8 mouse cellular contexts compared by ENCODE assay signal in the genomic region with DNA sequence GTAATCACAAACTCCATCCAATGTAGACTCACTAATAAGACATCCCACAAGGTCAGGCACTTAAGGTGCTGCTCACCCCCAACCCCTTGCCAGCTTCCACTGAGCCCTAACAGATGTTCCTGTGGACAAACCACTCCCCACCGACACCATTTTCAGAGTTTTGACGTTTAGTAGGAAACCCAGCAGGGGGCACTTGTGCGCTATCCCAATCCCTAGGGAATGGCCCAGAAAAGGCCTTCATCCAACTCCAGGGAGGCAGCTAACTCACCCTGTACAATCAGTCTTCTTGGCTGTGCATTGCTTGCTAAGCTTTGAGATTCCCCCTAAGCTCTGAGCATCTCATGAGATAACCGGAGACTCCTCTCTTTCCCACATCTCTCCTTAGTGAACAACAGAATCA.
DNase-seq lines count a peak whose midpoint lies in the region; ATAC-seq and TF ChIP-seq lines count a peak whose summit lies in the region.

No protein-coding gene starts in this region.

- no peaks in the 10 kb centered on the region for H3K9me3 ChIP-seq in hindbrain, embryonic 11.5 days (ENCODE audit: control insufficient read depth, low read length)

- WGBS in hindbrain, embryonic 11.5 days: 55% methylated on average over 4 of the region's 4 CpGs

- intact Hi-C loops in gastrocnemius, adult 2 months (cut with DNase I): no loop called here

- H3K4me1 ChIP-seq in hindbrain, embryonic 11.5 days (replicated peaks; ENCODE audit: control insufficient read depth, insufficient read depth, low read length): no peaks in the 10 kb centered on the region

- H3K4me2 ChIP-seq in hindbrain, embryonic 11.5 days (replicated peaks; ENCODE audit: low read depth, low read length): no peak overlapping the region

- H3K27ac ChIP-seq in gastrocnemius, adult 2 months: no peak overlapping the region
- no peak overlapping the region for H3K27ac ChIP-seq in hindbrain, embryonic 11.5 days (ENCODE audit: low read depth, low read length)

- H3K4me3 ChIP-seq in gastrocnemius, adult 2 months: no peak overlapping the region
- no peak overlapping the region for H3K4me3 ChIP-seq in hindbrain, embryonic 11.5 days (ENCODE audit: low read depth, low read length)

- H3K9ac ChIP-seq in hindbrain, embryonic 11.5 days (ENCODE audit: low read depth, low read length): no peak overlapping the region

- DNase-seq in gastrocnemius, adult 2 months: no peak
- DNase-seq in gastrocnemius, adult 18-20 months (ENCODE audit: low spot score): no peak
- DNase-seq in urinary bladder, postnatal 25 days (ENCODE audit: low spot score): peak; percentile 29
- DNase-seq in urinary bladder, adult 18-20 months (ENCODE audit: low spot score in 2 of 2): no peak
- peak; percentile 42 to 69 for DNase-seq in layer of hippocampus, postnatal 25 days (ENCODE audit: extremely low spot score in 1 of 2, low spot score in 1 of 2)
- peak; percentile 21 for DNase-seq in yolk sac, embryonic 10.5 days (ENCODE audit: low spot score)
- DNase-seq in hindbrain, embryonic 11.5 days (ENCODE audit: low spot score): no peak
- no peak for DNase-seq in spleen, postnatal 4 days (ENCODE audit: low spot score in 2 of 2)

- H3K36me3 ChIP-seq in hindbrain, embryonic 11.5 days (ENCODE audit: control insufficient read depth, insufficient read depth, low read length): no peaks in the 10 kb centered on the region

- ATAC-seq in hindbrain, embryonic 11.5 days (ENCODE audit: low FRiP score): no peak

- TF ChIP-seq CTCF in gastrocnemius, adult 2 months (IDR thresholded peaks at IDR 0.05): peak; percentile 26; the same call in 1 of the 2 replicates

- no peaks in the 10 kb centered on the region for H3K27me3 ChIP-seq in hindbrain, embryonic 11.5 days (ENCODE audit: control insufficient read depth, insufficient read depth, low read length)

Comparison
In these comparisons a context has a peak if more than half of its experiments do, and no peak if none do; other contexts are left out.
1. DNase-seq: peak in urinary bladder, postnatal 25 days (single experiment), layer of hippocampus, postnatal 25 days (2 of 2) and yolk sac, embryonic 10.5 days (single experiment); none in gastrocnemius, adult 2 months (single experiment), gastrocnemius, adult 18-20 months (single experiment), urinary bladder, adult 18-20 months (0 of 2), hindbrain, embryonic 11.5 days (single experiment) and spleen, postnatal 4 days (0 of 2).